Mouse (Mus musculus) frontal cortex, postnatal 36 days (tissue): ENCODE measurements at regions not wholly inside any gene's neighbourhood (a gene's known extent, or its start where the extent isn't known, plus 50 kb on each side); places are given as distances from the start of the nearest gene placed in this dataset.

Source experiments
- DNase-seq, 2 experiments: peaks; one replicate each; pipeline ENCODE4 v3.0.0; 2022; ENCODE audit warnings: low spot score in 2 of 2

GRCm38 (mm10) chr13:90823877-90824276 lies 81.3 kb downstream of the Atp6ap1l start:
- DNase-seq = peak; percentile 6 to 15

GRCm38 (mm10) chr13:90821898-90822297 lies 83.3 kb downstream of the Atp6ap1l start:
- no peak for DNase-seq

- no peak for DNase-seq
Measured at GRCm38 (mm10) chr13:90820453-90820852, 84.7 kb downstream of the Atp6ap1l start.

- no peak for DNase-seq
Measured at GRCm38 (mm10) chr13:90819934-90820333, 85.2 kb downstream of the Atp6ap1l start.

- no peak for DNase-seq
Measured at GRCm38 (mm10) chr13:90814174-90814865, 90.8 kb downstream of the Atp6ap1l start.

- DNase-seq = no peak
Measured at GRCm38 (mm10) chr13:90810011-90810410, 95.1 kb downstream of the Atp6ap1l start.

- no peak for DNase-seq
Measured at GRCm38 (mm10) chr13:90799641-90800040, 105.5 kb downstream of the Atp6ap1l start.

GRCm38 (mm10) chr13:90798791-90799542 lies 106.2 kb downstream of the Atp6ap1l start:
- DNase-seq = no peak

GRCm38 (mm10) chr13:90798381-90798780 lies 106.8 kb downstream of the Atp6ap1l start:
- DNase-seq = no peak

- DNase-seq = no peak
Measured at GRCm38 (mm10) chr13:90797209-90797608, 107.9 kb downstream of the Atp6ap1l start.

- no peak for DNase-seq
Measured at GRCm38 (mm10) chr13:90796809-90797208, 108.3 kb downstream of the Atp6ap1l start.

- DNase-seq = no peak
Measured at GRCm38 (mm10) chr13:90782435-90782834, 122.7 kb downstream of the Atp6ap1l start.

GRCm38 (mm10) chr13:90781974-90782373 lies 123.2 kb downstream of the Atp6ap1l start:
- DNase-seq = no peak

- DNase-seq = no peak
Measured at GRCm38 (mm10) chr13:90777952-90778298, 127.2 kb downstream of the Atp6ap1l start.

GRCm38 (mm10) chr13:90777123-90777951 lies 127.8 kb downstream of the Atp6ap1l start:
- no peak for DNase-seq

- DNase-seq = no peak
Measured at GRCm38 (mm10) chr13:90762154-90762553, 143.0 kb downstream of the Atp6ap1l start.

- DNase-seq = no peak
Measured at GRCm38 (mm10) chr13:90760516-90761050, 144.6 kb downstream of the Atp6ap1l start.

GRCm38 (mm10) chr13:90754451-90754850 lies 150.7 kb downstream of the Atp6ap1l start:
- no peak for DNase-seq

GRCm38 (mm10) chr13:90749741-90750140 lies 155.4 kb downstream of the Atp6ap1l start:
- DNase-seq = no peak

- DNase-seq = no peak
Measured at GRCm38 (mm10) chr13:90745063-90745462, 160.1 kb downstream of the Atp6ap1l start.

GRCm38 (mm10) chr13:90742615-90743402 lies 162.3 kb downstream of the Atp6ap1l start:
- DNase-seq = no peak
